Mouse (Mus musculus): ENCODE measurements around the gene Trmt44.

- TF ChIP-seq CTCF (IDR thresholded peaks at IDR 0.05; ENCODE audit: control insufficient read depth, insufficient read depth, low read length): no peak
- TF ChIP-seq POLR2A (IDR thresholded peaks at IDR 0.05; ENCODE audit: borderline replicate concordance, control insufficient read depth, low read depth, low read length): no peak
These were observed 37.4 kb downstream of the Trmt44 start for GRCm38 (mm10) chr5:35537474-35537873.
